Comparison of ENCODE assay signal across 11 mouse cellular contexts in the genomic region with DNA sequence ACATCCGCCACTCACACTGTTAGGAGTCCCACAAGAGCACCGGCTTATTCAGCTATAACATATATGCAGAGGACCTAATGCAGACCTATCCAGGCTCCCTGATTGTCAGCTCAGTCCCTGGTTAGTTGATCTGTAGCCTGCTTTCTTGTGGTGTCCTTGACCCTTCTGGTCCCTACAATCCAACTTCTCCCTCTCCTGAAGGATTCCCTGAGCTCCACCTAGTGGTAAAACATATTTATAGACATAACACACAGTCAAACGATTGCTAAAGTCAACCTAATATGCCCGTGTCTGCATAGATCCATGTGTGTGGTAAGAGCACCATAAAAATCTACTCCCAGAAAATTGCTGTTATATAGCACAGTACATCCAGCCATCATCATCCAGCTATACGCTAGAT. TPM values are rescaled to one million over a fixed set of nuclear protein-coding genes. Genes with fewer than 3 reads are reported as not detected.
DNase-seq lines count a peak whose midpoint lies in the region; ATAC-seq and TF ChIP-seq lines count a peak whose summit lies in the region.
"Had no signal": no experiment of that assay in that cellular context is flagged by ENCODE, and none has a peak within 500 bp of the region (broad histone marks: within the 10 kb centered on the region; RNA-seq: fewer than 3 reads in every experiment).

No protein-coding gene starts in this region.

- ATAC-seq in intestine, postnatal 0 days = no peak
- no peak for ATAC-seq in intestine, embryonic 15.5 days
- ATAC-seq in megakaryocyte progenitor cell, adult 5-6 weeks (replicated peaks; ENCODE audit: poor library complexity) = peak; percentile 50

- DNase-seq in ES-CJ7 (ENCODE audit: low read depth, low spot score) = peak; percentile 48
- peak; percentile 16 for DNase-seq in cerebellum, adult 8-10 months
- no peak for DNase-seq in kidney, postnatal 10 days
- no peak for DNase-seq in yolk sac, embryonic 10.5 days (ENCODE audit: low spot score)
- no peak for DNase-seq in kidney, postnatal 25 days
- DNase-seq: thymus, postnatal 25 days had no signal

- H3K4me1 ChIP-seq in intestine, postnatal 0 days (replicated peaks; ENCODE audit: control insufficient read depth, insufficient read depth, low read length) = no peaks in the 10 kb centered on the region
- H3K4me1 ChIP-seq in intestine, embryonic 15.5 days (replicated peaks) = no peaks in the 10 kb centered on the region
- H3K4me1 ChIP-seq: embryonic facial prominence, embryonic 13.5 days; megakaryocyte, embryonic 14.5 days had no signal

- peak; percentile 63 for TF ChIP-seq CTCF in intestine, postnatal 0 days (IDR thresholded peaks at IDR 0.05; ENCODE audit: low read depth)

- H3K27me3 ChIP-seq in intestine, postnatal 0 days (replicated peaks; ENCODE audit: control insufficient read depth, insufficient read depth, low read length) = no peaks in the 10 kb centered on the region
- no peaks in the 10 kb centered on the region for H3K27me3 ChIP-seq in intestine, embryonic 15.5 days (replicated peaks)
- H3K27me3 ChIP-seq: embryonic facial prominence, embryonic 13.5 days; megakaryocyte, embryonic 14.5 days had no signal

- no peaks in the 10 kb centered on the region for H3K36me3 ChIP-seq in intestine, postnatal 0 days (ENCODE audit: control insufficient read depth, insufficient read depth)
- no peaks in the 10 kb centered on the region for H3K36me3 ChIP-seq in intestine, embryonic 15.5 days
- H3K36me3 ChIP-seq: embryonic facial prominence, embryonic 13.5 days had no signal

- H3K9ac ChIP-seq in intestine, postnatal 0 days (ENCODE audit: low read depth, low read length) = no peak overlapping the region
- H3K9ac ChIP-seq in intestine, embryonic 15.5 days = no peak overlapping the region
- H3K9ac ChIP-seq: embryonic facial prominence, embryonic 13.5 days had no signal

- WGBS in intestine, postnatal 0 days = 63% methylated on average over 5 of the region's 5 CpGs
- whole genome bisulfite sequencing in intestine, embryonic 15.5 days = 74% methylated on average over 5 of the region's 5 CpGs

- no peak overlapping the region for H3K27ac ChIP-seq in intestine, postnatal 0 days (ENCODE audit: low read depth, low read length)
- H3K27ac ChIP-seq in intestine, embryonic 15.5 days = no peak overlapping the region
- H3K27ac ChIP-seq: embryonic facial prominence, embryonic 13.5 days had no signal

- no peak overlapping the region for H3K4me3 ChIP-seq in intestine, postnatal 0 days (ENCODE audit: low read depth, low read length)
- no peak overlapping the region for H3K4me3 ChIP-seq in intestine, embryonic 15.5 days (replicated peaks)
- H3K4me3 ChIP-seq: embryonic facial prominence, embryonic 13.5 days; megakaryocyte, embryonic 14.5 days had no signal

- no peaks in the 10 kb centered on the region for H3K9me3 ChIP-seq in intestine, postnatal 0 days (ENCODE audit: control insufficient read depth)
- no peaks in the 10 kb centered on the region for H3K9me3 ChIP-seq in intestine, embryonic 15.5 days
- H3K9me3 ChIP-seq: embryonic facial prominence, embryonic 13.5 days had no signal

- H3K4me2 ChIP-seq in intestine, postnatal 0 days (replicated peaks; ENCODE audit: low read depth) = no peak overlapping the region
- no peak overlapping the region for H3K4me2 ChIP-seq in intestine, embryonic 15.5 days (replicated peaks)
- H3K4me2 ChIP-seq: embryonic facial prominence, embryonic 13.5 days had no signal

RNA-seq across cellular contexts. Expression of a gene that starts 37.5 kb away (rescaled TPM):
- polyA plus RNA-seq in intestine, postnatal 0 days (2015; fragmentation: Nextera tagmentation; extraction: Ambion mirVana) = not detected in 2 replicates
- polyA plus RNA-seq in intestine, embryonic 15.5 days (2015; fragmentation: Nextera tagmentation; extraction: Ambion mirVana) = not detected in 2 replicates
- total RNA-seq in megakaryocyte progenitor cell, adult 5-6 weeks (2015) = not detected in 2 replicates
- not detected in 2 replicates for total RNA-seq in megakaryocyte progenitor cell, adult 5-6 weeks (2017)

Comparison
In these comparisons a context has a peak if more than half of its experiments do, and no peak if none do; other contexts are left out.
1. DNase-seq: peak in ES-CJ7 (single experiment) and cerebellum, adult 8-10 months (single experiment); none in kidney, postnatal 10 days (single experiment), yolk sac, embryonic 10.5 days (single experiment) and kidney, postnatal 25 days (0 of 2).